Mouse (Mus musculus) thymus, adult 2 months (tissue): Measurements from ENCODE around the gene Spsb1. TPM values are rescaled to one million over a fixed set of nuclear protein-coding genes. Genes with fewer than 3 reads are reported as not detected.

Experiments
- DNase-seq: peaks from one replicate; pipeline ENCODE4 v3.0.0; 2021
- H3K27ac ChIP-seq: fragments of 200-500 bp; 2 replicates; pipeline ENCODE4 v1.5.1; 2012; ENCODE audit warnings: low read length, control low read depth; ENCODE audit not compliant: control insufficient read depth, insufficient read depth
- H3K27me3 ChIP-seq: fragments of 200-500 bp; 2 replicates; pipeline ENCODE4 v1.6.1; 2012; ENCODE audit warnings: mild to moderate bottlenecking, low read length, moderate library complexity, mixed read lengths; ENCODE audit not compliant: control insufficient read depth, insufficient read depth
- H3K36me3 ChIP-seq: fragments of 200-500 bp; 2 replicates; pipeline ENCODE4 v1.6.1; 2012; ENCODE audit warnings: mild to moderate bottlenecking, low read length, moderate library complexity; ENCODE audit not compliant: control insufficient read depth, insufficient read depth
- H3K4me1 ChIP-seq: fragments of 200-500 bp; replicated peaks from 2 replicates; pipeline ENCODE4 v1.6.1; 2012; ENCODE audit warnings: low read length; ENCODE audit not compliant: control insufficient read depth, insufficient read depth
- H3K4me3 ChIP-seq: fragments of 200-500 bp; 2 replicates; pipeline ENCODE4 v1.5.1; 2012; ENCODE audit warnings: mild to moderate bottlenecking, low read length, control low read depth, moderate library complexity; ENCODE audit not compliant: control insufficient read depth, insufficient read depth
- CTCF ChIP-seq: fragments of 200-500 bp; IDR thresholded peaks from 2 replicates; pipeline ENCODE4 v1.5.1; 2012; ENCODE audit warnings: mild to moderate bottlenecking, control low read depth, low read length, moderate library complexity, borderline replicate concordance; ENCODE audit not compliant: control insufficient read depth, poor library complexity, insufficient read depth; ENCODE audit errors: extremely low read depth
- POLR2A ChIP-seq: fragments of 200-500 bp; IDR thresholded peaks from 2 replicates; pipeline ENCODE4 v1.6.1; 2012; ENCODE audit warnings: mild to moderate bottlenecking, low read length, control low read depth, moderate library complexity; ENCODE audit not compliant: control insufficient read depth, poor library complexity, insufficient read depth; ENCODE audit errors: extremely low read depth
- WGBS: fragments of 180-500 bp; shearing (Covaris S2); methylation state at CpG from one replicate; pipeline ENCODE4 v1.1.7; 2018; 5-methylcytosine and 5-hydroxymethylcytosine counted together
- polyA plus RNA-seq: library from polyadenylated mRNA; depleted of rRNA; stranded (reverse); fragments of >200 nt; gene quantifications from 2 replicates; pipeline ENCODE4 v1.2.3, GENCODE M21; 2012

Gene Spsb1
- polyA plus RNA-seq, 1 experiment, result 30.4 TPM

DNA sequence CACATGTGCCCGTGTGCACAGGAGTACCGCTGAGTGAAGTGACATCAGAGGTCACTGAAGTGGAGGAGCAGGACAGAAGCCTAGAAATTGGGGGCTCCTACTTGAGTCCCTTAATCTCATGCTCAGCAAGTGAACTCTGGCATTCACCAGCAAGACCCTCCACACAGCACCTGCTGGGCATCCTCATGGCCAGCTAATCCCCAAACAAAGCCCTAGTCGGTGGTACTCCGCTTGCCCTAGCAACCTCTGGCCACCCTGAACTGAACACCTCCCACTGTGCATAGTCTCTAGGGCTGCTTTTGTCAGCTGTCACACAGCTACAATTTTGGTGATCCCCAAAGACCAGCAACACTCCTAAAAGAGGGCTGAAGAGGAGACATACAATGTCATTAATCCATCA, 44.3 kb downstream of the Spsb1 start:
- WGBS, result 93% methylated on average over 4 of the region's 4 CpGs
- Histone ChIP-seq H3K4me3 (no peak overlapping the region), H3K27me3 (no peaks in the 10 kb centered on the region), H3K36me3 (no peaks in the 10 kb centered on the region), H3K4me1 (peaks cover 34% of the 10 kb centered on the region), H3K27ac (no peak overlapping the region)
- DNase-seq, result no peak
- TF ChIP-seq POLR2A, result no peak
- no peak for TF ChIP-seq CTCF

DNA sequence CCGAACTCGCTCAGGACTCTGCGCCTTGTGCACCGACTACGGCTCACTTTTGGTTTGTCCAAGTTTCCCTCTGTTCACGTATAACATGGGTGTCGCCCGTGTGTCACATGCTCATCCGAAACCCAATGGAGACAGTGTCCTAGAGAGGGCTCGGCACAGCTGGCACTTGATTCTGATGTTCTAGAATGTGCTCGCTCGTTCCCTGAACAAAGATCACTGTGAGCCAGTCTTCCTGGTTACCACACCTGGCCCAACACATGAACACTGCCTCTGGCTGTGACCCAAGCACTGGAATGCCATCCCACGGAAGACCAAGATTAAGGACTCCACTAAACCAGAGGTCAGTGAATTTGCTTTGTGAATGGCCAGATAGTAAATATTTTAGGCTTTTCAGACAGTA, 45.3 kb downstream of the Spsb1 start:
- WGBS, result 98% methylated on average over 13 of the region's 13 CpGs
- Histone ChIP-seq H3K27ac (no peak overlapping the region), H3K36me3 (no peaks in the 10 kb centered on the region), H3K27me3 (no peaks in the 10 kb centered on the region), H3K4me3 (no peak overlapping the region), H3K4me1 (peaks cover 29% of the 10 kb centered on the region)
- no peak for DNase-seq
- TF ChIP-seq CTCF, result no peak
- no peak for TF ChIP-seq POLR2A

- WGBS, result 94% methylated on average over 7 of the region's 7 CpGs
- Histone ChIP-seq H3K27me3 (no peaks in the 10 kb centered on the region), H3K4me3 (no peak overlapping the region), H3K27ac (no peak overlapping the region), H3K4me1 (peaks cover 26% of the 10 kb centered on the region), H3K36me3 (no peaks in the 10 kb centered on the region)
- TF ChIP-seq CTCF, result no peak
- TF ChIP-seq POLR2A, result no peak
- no peak for DNase-seq
Observed at GRCm38 (mm10) chr4:149908923-149909322, 45.9 kb downstream of the Spsb1 start.

GRCm38 (mm10) chr4:149907656-149908055, 47.2 kb downstream of the Spsb1 start:
- TF ChIP-seq CTCF (no peak), POLR2A (no peak)
- WGBS, result 94% methylated on average over 7 of the region's 7 CpGs
- H3K4me1 ChIP-seq, result peaks cover 13% of the 10 kb centered on the region
- DNase-seq, result no peak
- H3K36me3 ChIP-seq, result no peaks in the 10 kb centered on the region
- H3K4me3 ChIP-seq, result no peak overlapping the region
- H3K27ac ChIP-seq, result no peak overlapping the region
- no peaks in the 10 kb centered on the region for H3K27me3 ChIP-seq

GRCm38 (mm10) chr4:149906921-149907320, 47.9 kb downstream of the Spsb1 start:
- Histone ChIP-seq H3K27ac (no peak overlapping the region), H3K36me3 (no peaks in the 10 kb centered on the region), H3K27me3 (no peaks in the 10 kb centered on the region), H3K4me3 (no peak overlapping the region), H3K4me1 (peaks cover 7% of the 10 kb centered on the region)
- no peak for DNase-seq
- TF ChIP-seq POLR2A (no peak), CTCF (no peak)
- 95% methylated on average over 13 of the region's 13 CpGs for WGBS

- 96% methylated on average over 10 of the region's 10 CpGs for WGBS
- H3K4me1 ChIP-seq, result no peaks in the 10 kb centered on the region; the same call in 1 of the 2 replicates
- no peak overlapping the region for H3K4me3 ChIP-seq
- no peak for DNase-seq
- TF ChIP-seq CTCF (no peak), POLR2A (no peak)
- no peaks in the 10 kb centered on the region for H3K27me3 ChIP-seq
- no peak overlapping the region for H3K27ac ChIP-seq
- H3K36me3 ChIP-seq, result no peaks in the 10 kb centered on the region
Observed at GRCm38 (mm10) chr4:149905302-149905974, 49.4 kb downstream of the Spsb1 start.
